Mouse (Mus musculus): ENCODE data around the gene Sstr2.

Sstr2 gene

GRCm38 (mm10) chr11:113618672-113619419 is at the start of gene Sstr2:
Sstr2 (plus strand) TSS chr11:113619342.
- no peak for DNase-seq (ENCODE audit: extremely low read depth, low read depth, low spot score)

GRCm38 (mm10) chr11:113571616-113572015 is 47.5 kb upstream of the Sstr2 start:
- DNase-seq (ENCODE audit: extremely low read depth, low read depth, low spot score) = no peak

DNA sequence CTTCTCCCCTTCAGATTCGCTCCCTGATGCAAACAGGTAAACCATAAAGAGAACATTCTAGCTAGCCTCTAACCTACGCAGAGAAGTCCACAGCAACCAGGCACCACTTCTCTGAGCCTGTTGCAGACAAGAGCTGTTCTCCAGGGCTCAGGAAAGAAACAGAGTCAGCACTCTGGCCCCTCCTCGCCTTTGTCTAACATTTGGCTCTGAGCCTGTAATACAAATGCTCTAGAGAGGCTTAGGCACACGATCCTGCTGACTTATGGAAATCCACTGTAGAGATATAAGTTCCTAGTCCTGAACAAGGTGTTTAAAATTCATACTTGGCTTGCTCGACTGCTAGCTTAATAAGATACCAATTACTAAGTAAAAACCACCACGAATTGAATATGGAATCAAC is 46.5 kb upstream of the Sstr2 start:
- no peak for DNase-seq (ENCODE audit: extremely low read depth, low read depth, low spot score)

DNA sequence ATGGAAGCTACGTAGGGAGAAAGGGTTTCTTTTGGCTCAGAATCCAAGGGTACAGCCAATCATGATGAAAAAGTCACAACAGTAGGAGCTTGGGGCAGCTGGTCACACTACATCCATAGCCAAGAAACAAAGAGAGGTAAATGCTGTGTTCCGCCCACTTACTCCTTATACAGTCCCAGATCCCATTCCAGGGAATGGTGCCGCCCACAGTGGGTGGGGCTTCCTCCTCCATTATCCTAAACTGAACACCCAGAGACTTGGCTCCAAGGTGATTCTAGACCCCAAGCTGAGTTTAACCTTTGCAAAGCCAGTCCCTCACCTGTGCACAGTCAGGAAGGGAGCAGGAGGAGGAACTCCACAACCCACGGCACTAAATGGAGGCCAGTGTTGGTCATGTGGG is 41.9 kb upstream of the Sstr2 start:
- DNase-seq (ENCODE audit: extremely low read depth, low read depth, low spot score) = no peak

DNA sequence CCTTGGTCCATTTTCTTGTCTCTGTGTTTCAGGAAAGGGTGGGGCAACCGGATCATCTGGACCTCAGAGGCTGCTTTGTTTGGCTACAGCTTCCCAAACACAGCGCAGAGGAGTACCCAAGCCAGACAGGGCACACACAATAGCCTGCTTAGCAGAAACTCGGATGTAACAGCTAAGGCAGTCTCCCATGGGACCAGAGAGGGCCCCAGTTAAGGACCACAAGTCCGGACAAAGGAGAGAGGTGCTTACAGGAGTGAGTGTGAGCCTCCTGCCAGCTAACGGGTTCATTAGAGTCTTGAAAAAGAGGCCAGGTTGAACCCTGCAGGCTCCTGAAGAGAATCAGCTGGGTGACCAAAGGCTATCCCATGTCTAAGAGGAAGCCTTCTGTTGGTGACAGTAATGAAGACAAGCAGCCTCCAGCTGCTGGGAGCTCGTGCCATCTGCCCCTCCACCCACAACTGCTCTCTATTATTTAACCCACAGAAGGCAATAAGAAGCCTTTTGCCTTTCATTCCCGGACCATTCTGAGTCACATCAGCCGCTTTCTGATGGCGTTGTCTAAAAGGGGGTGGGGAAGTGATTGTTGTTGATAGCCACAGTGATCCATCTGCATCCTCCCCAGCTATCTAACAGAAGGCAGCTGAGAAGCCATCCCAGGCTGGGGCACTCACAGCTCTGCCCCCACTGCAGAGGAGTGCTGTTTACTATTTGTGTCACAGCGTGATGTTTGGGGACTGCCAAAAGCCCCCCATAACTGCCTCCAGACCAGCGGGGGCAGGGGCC is 35.1 kb upstream of the Sstr2 start:
- no peak for DNase-seq (ENCODE audit: extremely low read depth, low read depth, low spot score)

- no peak for DNase-seq (ENCODE audit: extremely low read depth, low read depth, low spot score)
These were observed 32.7 kb upstream of the Sstr2 start for GRCm38 (mm10) chr11:113586423-113586822.

DNA sequence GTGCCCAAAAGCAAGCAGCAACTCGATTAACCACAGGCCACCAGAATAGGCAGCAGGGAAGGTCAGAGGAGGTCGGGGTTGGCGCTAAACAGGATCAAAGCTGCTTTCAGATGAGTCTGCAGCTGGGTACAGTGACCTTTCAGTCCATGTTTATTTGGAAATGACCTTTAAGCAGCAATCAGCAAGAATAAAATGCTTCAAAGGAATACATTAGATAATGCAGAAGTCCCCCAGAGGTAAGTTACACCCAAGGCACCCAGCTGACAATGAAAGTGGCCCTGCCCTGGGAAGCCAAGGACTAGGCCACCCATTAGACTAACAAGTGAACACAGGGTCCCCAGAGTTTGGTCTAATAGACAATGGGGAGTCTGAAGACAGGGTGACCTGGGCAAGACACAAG is 30.2 kb upstream of the Sstr2 start:
- no peak for DNase-seq (ENCODE audit: extremely low read depth, low read depth, low spot score)

DNA sequence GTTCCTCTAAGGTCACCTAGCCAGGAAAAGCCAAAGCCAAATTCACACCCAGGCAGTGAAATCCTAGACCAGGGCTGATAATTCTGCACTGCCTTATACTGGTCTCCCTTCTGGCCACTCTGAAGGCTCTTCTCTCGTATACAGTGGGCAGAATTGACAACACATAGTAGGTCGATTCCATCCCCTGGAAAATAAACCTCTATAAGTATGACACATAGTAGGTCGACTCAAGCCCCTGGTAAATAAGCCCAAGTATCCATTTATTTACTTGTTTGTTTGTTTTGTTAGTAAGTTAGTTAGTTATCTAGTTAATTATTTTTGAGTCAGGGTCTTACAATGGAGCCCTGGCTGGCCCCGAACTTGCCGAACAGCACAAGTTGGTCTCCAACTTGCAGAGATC is 24.0 kb upstream of the Sstr2 start:
- DNase-seq (ENCODE audit: extremely low read depth, low read depth, low spot score) = no peak

- no peak for DNase-seq (ENCODE audit: extremely low read depth, low read depth, low spot score)
These were observed 21.5 kb upstream of the Sstr2 start for GRCm38 (mm10) chr11:113597632-113598031.

DNA sequence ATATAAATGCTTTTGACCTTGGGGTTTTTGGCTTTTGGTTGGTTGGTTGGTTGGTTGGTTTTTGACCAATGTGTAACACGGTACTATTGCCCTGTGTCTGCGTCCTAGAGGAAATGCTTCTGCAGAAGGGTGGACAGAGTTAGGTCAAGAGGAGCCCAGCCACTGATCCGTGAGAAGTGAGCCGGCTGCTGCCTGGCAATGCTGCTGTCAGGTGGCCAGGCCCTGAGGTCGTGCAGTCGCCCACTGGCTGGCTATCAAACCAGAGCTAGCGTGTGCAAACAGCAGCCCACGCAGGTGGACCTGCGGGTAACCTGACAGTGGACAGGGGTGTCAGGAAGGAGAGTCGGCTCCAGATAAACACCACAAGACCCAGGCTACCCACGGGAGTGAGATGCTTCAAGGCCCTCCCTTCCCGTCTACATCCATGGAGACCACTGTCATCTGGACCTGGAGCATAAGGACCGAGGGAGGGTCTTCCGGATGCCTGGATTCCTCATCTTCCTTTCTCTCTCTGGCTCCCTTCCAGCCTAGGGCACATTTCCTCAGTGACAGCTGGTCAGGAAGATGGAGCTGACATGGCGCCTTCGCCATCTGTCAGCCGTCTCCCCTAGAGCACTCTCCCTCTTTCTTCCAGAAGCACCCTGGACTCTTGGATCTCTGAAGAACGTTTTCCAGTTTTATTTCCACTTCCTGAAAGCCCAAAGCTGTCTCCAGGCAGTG is 18.5 kb upstream of the Sstr2 start:
- no peak for DNase-seq (ENCODE audit: extremely low read depth, low read depth, low spot score)

- no peak for DNase-seq (ENCODE audit: extremely low read depth, low read depth, low spot score)
These were observed 17.4 kb upstream of the Sstr2 start for GRCm38 (mm10) chr11:113601616-113602343.

- no peak for DNase-seq (ENCODE audit: extremely low read depth, low read depth, low spot score)
These were observed 11.6 kb upstream of the Sstr2 start for GRCm38 (mm10) chr11:113607556-113607955.

DNA sequence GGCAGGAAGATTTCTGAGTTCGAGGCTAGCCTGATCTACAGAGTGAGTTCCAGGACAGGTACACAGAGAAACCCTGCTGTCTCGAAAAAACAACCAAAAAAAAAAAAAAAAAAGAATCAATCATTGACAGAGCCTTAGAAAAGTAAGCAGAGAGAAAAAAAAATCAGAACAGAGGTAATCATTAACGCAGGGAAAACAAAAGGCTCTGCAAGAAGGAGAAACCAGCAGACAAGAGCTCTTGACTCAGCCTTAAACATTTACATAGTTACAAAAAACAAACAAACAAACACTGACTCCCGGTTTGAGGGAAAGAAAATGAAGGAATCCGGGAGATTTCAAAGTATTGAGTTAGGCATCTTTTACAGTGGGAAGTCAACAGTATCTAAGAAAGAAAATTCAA is 9.6 kb upstream of the Sstr2 start:
- DNase-seq (ENCODE audit: extremely low read depth, low read depth, low spot score) = no peak

- no peak for DNase-seq (ENCODE audit: extremely low read depth, low read depth, low spot score)
These were observed 8.9 kb upstream of the Sstr2 start for GRCm38 (mm10) chr11:113610266-113610665.

DNA sequence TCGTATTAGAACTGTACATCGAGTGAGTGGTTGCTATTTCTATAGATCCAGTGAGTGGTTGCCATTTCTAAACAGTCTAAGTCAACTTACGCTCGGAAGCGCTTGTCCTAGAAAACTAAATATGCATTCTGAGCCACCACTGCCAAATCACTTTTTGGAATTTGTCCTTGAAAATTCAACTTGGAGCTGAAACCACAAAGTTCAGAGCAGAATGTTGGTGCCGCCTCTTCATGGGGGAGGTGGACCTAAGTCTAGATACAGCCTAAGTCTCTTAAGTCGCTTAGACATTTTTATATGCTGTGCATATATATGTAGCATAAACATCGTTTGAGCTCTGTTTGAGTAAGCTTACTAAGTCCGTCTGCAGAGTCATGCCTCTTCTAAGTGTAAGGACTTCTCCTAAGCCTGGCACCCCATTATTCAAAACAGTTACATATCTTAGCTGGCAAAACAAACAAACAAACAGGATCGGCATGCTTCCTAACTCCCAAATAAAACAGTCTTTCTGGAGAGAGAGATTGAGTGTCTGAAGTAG is 8.0 kb upstream of the Sstr2 start:
- DNase-seq (ENCODE audit: extremely low read depth, low read depth, low spot score) = no peak

DNA sequence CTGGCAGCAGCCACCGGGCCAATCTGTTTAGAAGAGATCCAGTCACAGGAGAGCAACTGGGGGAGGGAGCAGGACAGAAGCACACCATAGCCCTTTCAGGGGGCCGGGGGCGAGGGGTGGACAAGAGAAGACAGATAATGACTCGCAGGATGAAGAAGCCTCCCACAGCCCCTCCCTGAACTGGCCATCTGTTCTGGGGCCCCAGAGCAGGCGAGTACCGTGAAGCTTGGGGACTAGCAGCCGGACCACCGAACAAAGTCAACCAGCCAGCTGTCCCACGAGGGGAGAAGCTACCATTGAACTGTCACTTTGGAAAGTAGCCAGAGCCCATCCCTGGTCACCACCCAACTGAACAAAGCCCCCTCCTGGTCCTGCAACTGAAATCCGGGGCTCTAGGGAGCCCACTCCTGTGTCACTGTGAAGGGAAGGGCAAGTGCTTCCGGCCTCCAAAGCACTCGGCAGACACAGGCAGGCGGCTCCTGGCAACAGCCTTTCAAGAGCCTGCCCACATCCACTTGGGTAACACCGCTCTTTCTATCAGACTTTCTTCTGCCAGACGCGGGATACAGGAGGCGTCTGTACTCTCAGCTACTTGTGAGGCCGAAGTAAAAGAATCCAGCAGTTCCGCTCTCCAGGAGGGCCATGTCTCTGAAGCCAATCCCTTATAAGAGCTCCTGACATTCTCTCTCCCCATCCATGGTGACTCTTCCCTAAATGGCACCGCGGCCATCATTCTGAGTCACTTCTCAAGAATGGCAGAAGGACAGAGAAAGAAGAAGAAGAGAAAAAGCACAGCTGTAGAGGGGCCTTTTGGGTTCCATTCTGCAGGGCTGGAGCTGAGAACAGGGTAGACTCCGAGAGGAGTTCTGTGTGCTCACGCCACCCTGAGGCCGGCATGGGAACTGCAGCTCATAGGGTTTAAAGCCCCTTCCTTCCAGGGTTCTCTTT is 7.2 kb upstream of the Sstr2 start:
- DNase-seq (ENCODE audit: extremely low read depth, low read depth, low spot score) = no peak

- DNase-seq (ENCODE audit: extremely low read depth, low read depth, low spot score) = no peak
These were observed 4.7 kb upstream of the Sstr2 start for GRCm38 (mm10) chr11:113614476-113614875.

DNA sequence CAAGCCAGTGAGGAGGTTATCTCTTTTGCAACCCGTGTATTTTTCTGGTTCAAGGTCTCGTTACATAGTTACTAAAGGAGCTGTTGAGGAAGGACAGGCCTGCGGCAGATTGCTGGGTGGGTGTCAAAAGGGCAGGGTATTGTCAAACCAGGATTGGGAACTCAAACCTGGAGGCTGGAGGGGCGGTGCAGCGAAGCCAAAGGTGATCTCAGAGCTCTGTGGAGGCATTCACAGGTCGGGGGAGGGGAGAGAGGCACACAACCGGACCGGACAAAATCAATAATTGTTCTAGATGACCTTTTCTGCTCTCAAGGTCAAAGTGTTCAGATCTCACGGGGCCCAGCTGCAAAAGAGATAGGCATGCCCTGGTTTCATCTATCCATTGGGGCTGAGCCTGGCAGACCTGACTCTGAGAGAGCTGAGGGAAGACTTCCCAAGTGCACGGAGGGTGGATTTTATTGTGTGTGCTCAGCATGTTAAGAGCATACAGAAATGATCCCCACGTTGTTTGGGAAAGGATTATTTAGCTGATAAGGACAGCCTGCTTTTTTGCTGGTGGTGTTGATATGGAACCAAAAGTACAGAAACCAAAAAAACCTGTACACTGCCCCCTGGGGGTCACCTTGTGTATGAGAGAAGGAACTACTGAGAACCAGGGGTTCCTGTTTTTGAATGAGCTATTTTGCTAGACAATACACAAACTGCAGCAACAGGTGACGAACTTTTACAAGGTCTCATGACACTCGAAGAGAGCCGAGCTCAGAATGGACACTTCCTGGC is 1.8 kb upstream of the Sstr2 start:
- DNase-seq (ENCODE audit: extremely low read depth, low read depth, low spot score) = no peak

DNA sequence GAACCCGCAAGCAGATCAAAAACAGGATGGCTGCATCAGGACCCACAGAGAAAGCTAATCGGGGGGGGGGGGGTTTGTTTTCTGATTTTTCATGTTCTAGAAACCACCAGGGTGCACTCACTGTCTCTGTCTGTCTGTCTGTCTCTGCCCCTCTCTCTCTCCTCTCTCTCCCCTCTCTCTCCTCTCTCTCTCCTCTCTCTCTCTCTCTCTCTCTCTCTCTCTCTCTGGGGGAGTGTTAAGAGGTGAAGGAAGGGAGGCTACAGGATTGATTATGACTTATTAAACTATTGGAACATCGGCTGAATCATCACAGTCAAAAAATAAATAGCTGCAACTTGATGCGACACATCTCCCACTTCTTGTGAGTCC is 855 bp upstream of the Sstr2 start:
- DNase-seq (ENCODE audit: extremely low read depth, low read depth, low spot score) = no peak

Measured in fat pad, adult 2 months (tissue).